Mouse (Mus musculus): ENCODE results near the gene Olfr1394.
"Not testable (repeated sequence)": the region's sequence is repeated elsewhere in the genome, so short reads cannot be mapped to it uniquely, and the experiment has no call there.

Gene Olfr1394

GRCm38 (mm10) chr11:49191083-49191482, 36.9 kb downstream of the Olfr1394 start:
- DNase-seq: no peak

GRCm38 (mm10) chr11:49194771-49195170, 40.6 kb downstream of the Olfr1394 start:
- not testable (repeated sequence) for DNase-seq

GRCm38 (mm10) chr11:49195819-49196322, 41.7 kb downstream of the Olfr1394 start:
- no peak for DNase-seq

DNA sequence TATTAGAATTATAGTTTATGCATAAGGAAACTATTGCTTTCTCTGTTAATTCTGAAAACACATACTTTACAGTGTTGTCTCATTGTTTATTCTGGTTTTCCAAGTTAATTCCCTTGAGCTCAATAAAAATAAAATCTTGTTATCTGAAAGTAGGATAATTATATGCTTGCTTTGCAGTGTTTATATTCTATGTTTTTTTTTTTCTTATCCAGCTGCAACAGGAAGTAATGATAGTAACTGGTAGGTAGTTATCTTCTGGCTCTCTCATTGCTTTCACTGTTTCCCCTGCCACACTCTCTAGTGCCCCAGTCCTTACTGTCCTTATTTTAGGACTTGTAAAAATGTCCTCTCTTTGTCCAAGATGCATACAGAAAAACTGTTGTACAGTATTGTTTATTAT, 46.5 kb downstream of the Olfr1394 start:
- no peak for DNase-seq

- DNase-seq: no peak
Observed at GRCm38 (mm10) chr11:49201142-49201541, 47.0 kb downstream of the Olfr1394 start.

GRCm38 (mm10) chr11:49202071-49202470, 47.9 kb downstream of the Olfr1394 start:
- DNase-seq: no peak

- DNase-seq: peak; percentile 52
Observed at GRCm38 (mm10) chr11:49202523-49203061, 48.4 kb downstream of the Olfr1394 start.

- DNase-seq: peak; percentile 92
Observed at GRCm38 (mm10) chr11:49203129-49203768, 49.1 kb downstream of the Olfr1394 start, which contains the start of gene Zfp62. Zfp62 (plus strand) TSS chr11:49203292.

DNA sequence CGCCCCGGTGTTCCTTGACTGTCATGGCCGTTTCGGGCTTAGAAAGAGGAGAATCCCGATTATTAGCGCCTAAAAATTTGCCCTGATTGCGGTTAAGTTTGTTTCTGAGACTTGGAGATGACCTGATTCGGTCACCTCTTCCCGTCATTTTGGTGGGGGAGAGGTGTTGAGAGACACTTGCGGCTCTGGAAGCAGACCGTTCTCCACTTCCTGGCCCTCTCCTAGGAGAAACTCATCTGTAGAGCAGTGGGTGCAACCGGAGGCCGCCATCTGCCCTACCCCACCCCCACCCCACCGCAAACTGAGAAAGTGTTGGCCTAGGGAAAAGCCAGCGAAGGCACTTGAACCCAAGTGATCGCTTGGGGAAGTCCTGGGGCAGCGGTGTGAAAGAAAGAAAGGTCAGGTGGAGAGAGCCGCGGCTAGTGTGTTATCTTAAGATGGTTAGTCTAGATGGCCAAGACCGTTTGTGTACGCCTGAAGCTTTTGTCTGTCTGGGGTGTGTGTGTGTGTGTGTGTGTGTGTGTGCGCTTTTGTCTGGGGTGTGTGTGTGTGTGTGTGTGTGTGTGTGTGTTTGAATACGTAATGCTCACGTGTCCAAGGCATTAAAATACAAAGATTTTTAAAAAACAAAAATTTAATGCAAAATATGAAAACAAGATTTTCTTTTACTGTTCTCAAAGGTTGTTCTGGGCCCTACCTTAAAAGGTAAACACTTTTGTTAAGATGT, 49.8 kb downstream of the Olfr1394 start:
- peak; percentile 26 for DNase-seq

DNA sequence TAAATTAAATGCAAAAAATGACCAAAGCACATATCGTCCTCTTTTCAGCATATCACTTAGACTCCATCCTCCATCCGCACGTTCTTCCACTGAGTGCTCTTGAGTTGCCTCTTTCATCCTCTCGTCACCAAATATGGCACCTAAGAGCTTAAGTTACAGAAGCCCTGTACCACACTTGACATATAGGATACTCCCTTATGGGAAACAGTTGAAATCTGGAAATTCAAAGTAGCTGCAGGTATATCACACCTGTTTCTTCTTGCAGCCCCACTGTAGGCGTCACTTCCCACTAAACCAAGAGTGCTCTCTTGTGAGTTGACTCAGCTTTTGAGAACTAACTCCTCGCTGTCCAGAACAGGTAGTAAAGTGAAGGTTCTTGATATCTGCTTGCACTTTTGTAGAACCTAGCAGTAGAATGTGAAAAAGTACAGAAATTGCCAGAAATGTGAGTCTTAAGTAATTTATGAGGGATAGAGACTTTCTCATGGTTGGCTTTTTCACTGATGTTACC, 51.0 kb downstream of the Olfr1394 start:
- DNase-seq: no peak

GRCm38 (mm10) chr11:49207495-49207894, 53.3 kb downstream of the Olfr1394 start:
- DNase-seq: no peak

Data from cerebellum, adult 9-10 months (tissue).